Mouse (Mus musculus) urinary bladder, postnatal 14 days (tissue): ENCODE data around the gene Myo16.

ENCODE experiments used
- DNase-seq: peaks from one replicate; pipeline ENCODE4 v3.0.0; 2021; ENCODE audit warnings: low spot score

Myo16 gene

DNA sequence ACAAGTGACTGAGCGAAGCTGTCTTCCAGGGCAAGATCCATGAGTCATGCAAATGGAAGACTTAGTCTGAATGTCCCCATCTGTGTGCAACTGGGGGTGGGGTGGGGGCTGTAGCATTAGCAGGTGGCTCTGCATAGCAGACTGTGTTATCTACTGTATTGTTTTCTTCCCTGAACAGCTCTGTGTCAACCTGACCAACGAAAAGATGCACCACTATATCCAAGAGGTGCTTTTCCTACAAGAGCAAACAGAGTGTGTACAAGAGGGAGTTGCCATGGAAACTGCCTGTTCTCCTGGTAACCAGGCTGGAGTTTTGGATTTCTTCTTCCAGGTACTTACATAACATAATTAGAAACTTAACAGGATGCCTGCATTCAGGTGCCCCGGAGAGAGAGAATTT is 320.7 kb downstream of the Myo16 start:
- DNase-seq, result no peak

DNA sequence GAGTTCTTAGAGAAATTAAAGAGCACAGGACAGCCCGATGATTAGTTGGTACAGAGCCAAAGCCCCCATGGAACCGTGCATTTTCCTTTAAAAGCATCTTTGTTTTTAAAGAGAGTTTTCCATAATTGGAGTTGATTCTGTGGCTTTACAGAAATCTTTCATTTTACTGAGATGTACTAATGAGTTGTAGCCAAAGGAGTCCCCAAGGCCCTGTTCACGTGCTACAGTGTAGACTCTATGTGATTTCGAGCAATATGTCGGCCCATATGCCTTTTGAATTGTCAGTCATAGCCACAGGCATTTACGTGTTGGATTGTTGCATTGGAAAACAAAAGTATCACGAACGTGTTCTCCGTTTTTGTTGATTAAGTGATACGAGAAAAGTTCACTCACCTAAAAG is 325.3 kb downstream of the Myo16 start:
- no peak for DNase-seq

DNA sequence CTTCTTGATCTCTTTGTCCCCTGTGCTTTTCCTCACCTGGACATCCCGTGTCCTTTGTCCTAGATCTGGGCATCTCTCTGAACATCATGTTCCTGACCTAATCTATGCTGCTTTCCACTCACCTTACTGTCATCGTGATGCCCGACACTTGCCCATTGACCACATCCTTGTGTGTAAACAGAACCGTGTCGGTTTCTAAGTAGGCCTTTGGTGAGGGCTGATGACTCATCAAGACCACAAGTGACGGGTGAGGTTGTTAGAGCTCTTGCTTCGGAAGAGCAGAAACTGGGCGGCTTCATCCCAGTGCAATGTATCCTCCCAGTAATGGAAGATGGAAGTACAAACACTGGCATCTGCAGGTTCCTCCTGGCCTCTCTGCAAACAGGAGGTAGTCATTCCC is 327.1 kb downstream of the Myo16 start:
- no peak for DNase-seq

GRCm38 (mm10) chr8:10482064-10482463 is 328.4 kb downstream of the Myo16 start:
- no peak for DNase-seq

DNA sequence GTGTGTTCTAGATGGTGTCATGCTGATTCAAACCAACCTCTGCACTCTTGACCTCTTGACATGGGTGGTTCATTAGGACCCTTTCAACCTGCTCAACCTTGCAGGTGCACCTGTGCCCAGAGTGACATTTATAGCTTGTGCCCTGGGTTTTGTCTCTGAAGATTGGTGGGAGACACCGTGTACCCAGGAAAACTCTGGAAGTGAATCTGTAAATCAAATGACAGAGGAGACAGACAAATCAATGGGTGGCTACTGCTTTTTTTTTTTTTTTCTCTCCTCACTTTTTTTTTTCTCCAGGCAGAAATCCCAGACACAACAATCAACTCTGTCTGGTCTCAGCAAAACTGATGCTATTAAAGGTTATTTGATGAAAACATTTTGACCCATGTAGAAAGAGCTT is 329.2 kb downstream of the Myo16 start:
- no peak for DNase-seq

GRCm38 (mm10) chr8:10483841-10484240 is 330.1 kb downstream of the Myo16 start:
- DNase-seq, result no peak

DNA sequence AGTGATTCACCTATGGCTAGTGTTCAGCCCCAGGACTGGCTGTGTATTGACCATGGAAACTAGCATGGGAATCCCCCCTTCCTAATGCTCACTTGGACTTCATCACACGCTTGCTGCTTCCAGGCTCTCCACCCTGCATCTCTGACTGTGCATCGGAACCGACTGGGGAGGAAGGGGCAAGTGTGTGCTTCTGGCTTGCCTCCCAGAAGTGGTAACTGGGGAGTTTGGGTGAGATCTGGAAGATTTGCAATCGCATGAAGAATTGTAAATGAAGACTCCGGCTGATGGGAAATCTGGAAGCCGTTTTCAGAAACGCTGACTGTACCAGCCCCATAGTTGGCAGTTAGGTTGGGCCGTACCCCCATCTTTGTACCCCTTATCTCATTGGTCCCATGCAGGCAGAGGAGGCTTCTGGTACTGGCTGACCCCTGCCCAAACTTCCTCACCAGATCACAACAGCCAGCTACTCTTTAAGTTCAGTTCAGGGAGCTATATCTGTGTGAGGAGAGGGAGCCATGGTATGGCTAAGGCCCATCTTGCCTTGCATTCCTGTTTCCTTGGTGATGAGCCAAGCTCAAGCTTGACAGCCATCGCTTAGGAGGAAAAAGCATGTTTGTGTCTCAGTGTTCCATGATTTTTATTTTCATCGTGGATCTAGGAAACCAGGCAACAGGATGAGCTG is 336.2 kb downstream of the Myo16 start:
- no peak for DNase-seq

DNA sequence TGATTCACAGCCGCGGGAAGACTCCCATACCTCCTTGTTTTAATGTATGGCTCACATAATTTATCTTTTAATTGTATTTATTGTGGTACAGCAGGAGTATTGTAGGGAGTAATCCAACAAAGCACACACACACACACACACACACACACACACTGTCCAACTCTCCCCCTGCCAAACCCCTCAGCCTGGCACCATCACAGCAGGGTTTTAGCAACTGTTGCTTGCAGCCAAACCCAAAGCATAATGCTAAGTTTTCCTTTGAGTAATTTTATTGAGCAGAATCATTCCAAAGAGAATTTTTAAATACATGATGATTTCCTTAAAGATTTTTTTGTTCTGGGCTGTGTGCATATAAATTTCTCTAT is 336.7 kb downstream of the Myo16 start:
- no peak for DNase-seq

- DNase-seq, result no peak
Measured at GRCm38 (mm10) chr8:10490874-10491273, 337.2 kb downstream of the Myo16 start.

- DNase-seq, result no peak
Measured at GRCm38 (mm10) chr8:10499846-10500245, 346.1 kb downstream of the Myo16 start.

DNA sequence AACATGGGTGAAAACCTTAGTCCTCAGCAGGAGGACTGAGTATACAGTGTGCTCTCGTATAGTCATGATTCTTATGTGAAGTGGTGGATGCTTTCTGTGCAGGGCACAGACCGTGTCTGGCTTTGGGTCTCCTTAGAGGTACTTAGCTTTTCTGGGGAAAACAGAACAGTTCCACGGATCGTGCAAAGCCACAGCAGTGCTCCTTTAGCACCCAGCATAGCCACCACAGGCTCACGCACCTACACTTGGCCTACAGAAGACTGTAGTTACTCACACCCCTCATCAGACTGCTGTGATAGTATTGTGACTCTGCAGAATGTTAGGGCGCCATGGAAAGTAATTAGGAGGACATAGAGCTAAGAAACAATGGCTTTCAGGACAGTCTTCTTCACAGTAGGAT is 346.8 kb downstream of the Myo16 start:
- DNase-seq, result no peak

DNA sequence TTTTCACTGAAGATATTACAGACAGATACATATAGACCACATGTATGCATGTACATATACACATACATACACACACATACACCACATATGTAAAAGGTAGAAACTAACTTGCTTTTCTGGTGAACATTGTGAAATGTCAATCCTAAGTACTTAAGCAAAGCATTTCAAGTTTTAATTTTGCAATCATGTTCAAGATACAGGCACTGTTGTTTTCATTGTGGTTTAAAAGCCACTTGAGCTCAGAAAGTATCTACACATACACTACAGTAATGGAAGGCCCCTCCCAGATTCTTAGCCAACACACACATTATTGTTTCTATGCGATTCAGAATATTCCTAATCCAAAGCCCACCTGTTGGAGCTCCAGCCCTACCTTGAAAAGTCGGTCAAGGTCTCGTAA is 348.0 kb downstream of the Myo16 start:
- DNase-seq, result no peak

GRCm38 (mm10) chr8:10512105-10512504 is 358.4 kb downstream of the Myo16 start:
- DNase-seq, result no peak

GRCm38 (mm10) chr8:10517381-10517780 is 363.7 kb downstream of the Myo16 start:
- DNase-seq, result no peak

GRCm38 (mm10) chr8:10519276-10519675 is 365.6 kb downstream of the Myo16 start:
- DNase-seq, result no peak

GRCm38 (mm10) chr8:10521463-10521862 is 367.8 kb downstream of the Myo16 start:
- no peak for DNase-seq

DNA sequence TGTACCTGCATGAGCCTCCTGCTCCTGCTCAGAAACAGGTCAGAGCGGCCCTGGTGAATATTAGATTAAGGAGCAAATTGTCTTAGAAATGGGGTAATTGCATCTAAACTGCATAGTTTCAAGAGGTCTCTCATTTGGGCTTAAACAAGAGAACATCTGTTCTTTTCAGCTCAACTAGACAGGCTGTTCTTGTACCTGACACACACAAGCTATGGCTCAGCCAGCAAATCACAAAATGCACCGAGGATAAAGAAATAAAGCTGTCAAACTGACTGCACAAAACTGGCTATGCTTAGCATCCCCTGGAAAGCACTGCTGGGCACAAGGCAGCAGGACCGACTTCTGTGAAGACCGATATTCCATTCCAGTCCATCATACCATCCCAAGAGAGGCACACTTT is 372.0 kb downstream of the Myo16 start:
- no peak for DNase-seq

DNA sequence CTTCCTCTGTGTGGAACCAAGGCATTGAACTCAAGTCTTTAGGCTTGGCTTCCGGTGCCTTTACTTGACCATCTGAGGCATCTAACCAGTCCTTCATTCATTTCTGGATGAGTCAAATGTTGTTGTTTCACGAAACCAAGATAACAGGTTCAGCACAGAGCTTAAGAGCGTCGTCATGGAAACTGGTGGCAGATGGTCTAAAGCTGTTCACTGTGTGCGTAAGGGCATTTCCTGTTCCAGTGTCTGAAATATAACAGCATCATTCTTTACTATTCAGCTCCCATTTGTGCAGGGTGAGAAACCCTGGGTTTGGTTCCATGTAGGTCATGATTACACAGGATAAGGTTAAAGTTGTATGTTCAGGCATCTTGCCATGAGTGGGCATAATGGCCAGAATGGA is 372.9 kb downstream of the Myo16 start:
- no peak for DNase-seq

GRCm38 (mm10) chr8:10534619-10535286 is 381.0 kb downstream of the Myo16 start:
- no peak for DNase-seq

GRCm38 (mm10) chr8:10538319-10538718 is 384.6 kb downstream of the Myo16 start:
- no peak for DNase-seq

DNA sequence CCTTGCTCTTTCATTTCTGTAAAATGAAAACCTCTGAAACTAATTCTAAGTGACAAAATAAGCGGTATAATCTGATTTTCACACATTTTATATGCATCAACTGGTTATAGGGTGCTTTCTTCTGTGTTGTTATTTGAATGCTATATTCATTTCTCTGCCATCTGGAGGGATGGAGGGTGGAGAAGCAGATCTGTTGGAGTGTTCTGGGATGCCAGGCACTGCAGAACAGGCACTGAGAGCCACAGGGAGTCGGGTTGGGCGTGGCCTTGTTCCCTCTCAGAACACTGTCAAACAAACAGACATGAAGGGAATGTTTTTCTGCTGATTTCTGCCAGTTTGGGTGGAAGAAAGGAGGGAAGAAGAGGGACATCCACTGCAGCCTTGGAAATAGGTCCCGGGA is 386.0 kb downstream of the Myo16 start:
- DNase-seq, result no peak

DNA sequence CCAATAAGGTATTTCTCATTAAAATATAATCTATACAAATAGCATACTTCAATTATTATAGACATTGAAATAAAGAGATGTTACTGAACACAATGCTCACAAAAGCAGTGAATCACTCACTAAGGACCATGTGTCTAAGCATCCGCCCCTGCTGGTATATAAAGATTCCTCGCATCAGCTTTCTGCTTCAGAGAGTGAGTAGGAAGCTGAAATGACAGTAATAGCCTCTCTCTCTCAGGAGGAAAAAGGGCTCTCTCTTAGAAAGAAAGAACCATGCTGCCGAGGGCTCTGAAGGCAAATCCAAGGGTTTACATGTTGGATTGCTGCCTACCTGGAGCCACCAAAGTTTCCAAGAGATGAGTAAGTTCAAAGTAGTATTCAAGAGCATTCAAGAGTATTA is 392.2 kb downstream of the Myo16 start:
- DNase-seq, result no peak

DNA sequence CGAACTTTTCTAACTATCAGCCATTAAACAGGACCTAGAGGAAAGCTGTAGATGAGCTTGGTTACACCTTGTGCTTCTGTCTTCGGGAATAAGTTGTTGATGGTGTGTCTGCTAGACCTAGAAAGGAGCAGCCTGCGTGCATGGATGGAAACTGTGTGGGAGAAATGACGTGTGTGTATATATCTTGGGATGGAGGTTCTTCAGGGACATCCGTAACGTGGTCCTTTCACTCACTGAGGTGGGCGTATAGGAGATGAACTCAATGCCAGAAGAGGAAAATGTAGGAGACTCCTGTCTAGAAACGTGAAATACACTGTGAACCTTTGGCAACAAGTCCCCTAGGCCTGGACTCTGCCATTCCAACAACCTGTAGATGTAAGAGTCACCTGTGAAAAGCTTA is 392.8 kb downstream of the Myo16 start:
- DNase-seq, result no peak

DNA sequence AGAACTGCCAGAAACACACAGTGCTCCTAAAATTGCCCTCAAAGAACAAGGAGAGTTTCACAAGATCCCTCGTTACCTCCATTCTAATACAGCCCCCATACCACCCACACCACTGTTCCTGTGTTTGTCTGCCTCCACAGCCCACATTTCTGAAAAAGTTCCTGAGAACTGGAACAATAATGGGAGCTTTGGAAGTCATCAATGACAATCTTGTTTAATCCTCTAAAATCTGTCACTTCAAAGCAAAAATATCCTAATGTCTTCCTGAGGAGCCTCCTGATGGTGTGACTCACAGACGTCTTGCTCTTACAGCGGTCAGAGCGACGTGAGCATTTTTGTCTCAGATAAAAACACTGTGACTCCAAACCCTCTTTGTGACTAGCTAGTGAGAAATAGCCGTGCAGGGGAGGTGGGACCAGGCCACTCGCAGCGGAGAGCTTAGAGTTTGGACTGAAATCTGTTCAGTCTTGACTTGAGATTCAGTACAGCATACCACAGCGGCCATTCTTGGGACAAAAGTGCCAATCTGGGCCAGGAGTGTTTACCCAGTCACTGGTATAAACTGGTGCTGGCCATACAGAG is 394.4 kb downstream of the Myo16 start:
- DNase-seq, result no peak
